Mouse (Mus musculus) layer of hippocampus, postnatal 36 days (tissue): Measurements from ENCODE around the gene Gm43951. TPM values are rescaled to one million over a fixed set of nuclear protein-coding genes. Genes with fewer than 3 reads are reported as not detected.

Experiments used
- DNase-seq, 2 experiments: peaks; one replicate each; pipeline ENCODE4 v3.0.0; 2022
- total RNA-seq, 2 experiments: library from RNA; stranded (reverse); gene quantifications; 2 replicates each; pipeline ENCODE4 v1.2.3; 2021

The Gm43951 gene
- 10 to 100 TPM; 11.7 to 12.4 TPM for total RNA-seq

DNA sequence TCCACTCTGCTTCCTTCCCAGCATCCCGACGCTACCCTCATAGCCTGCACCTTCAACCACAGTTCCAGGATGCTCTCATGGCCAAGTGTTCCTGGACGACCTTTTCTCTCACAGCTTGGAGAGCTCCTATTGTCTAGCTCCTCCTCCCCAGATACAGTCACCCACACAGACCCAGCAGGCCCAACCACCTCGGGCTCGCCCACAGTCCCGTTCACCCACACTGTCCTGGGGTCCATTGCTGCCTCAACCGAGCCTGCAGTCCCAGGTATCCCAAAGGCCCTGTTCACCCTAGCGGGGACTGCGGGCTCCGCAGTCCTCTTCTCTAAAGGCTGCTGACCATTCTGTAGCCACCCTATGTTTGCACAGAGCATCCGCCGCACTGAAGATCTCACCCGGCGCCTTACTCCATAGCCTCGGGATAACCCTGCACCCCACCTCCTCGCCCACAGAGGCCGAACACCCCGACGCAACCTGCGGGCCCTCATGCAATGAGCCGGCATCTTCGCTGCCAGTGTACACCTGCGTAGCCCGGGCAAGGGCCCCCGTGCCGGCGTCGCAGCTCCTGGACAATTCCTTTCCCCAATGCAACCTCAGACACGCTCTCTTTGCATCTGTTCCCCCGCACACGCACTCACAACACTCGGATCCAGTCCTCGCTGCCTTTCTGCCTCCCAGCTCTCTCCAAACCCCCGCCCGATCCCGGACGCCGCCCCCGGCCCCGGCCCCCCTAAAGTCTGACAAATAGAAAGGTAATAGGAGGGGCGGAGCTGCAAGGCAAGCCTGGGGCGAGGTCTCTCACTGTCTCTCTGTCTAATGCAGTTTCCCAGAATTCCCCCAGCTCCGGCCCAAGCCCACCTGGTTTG is at the start of gene Gm43951:
Gm43951 (minus strand) TSS at position 500 of the 863 bp plus-strand sequence.
- DNase-seq: peak; percentile 24 to 44

DNA sequence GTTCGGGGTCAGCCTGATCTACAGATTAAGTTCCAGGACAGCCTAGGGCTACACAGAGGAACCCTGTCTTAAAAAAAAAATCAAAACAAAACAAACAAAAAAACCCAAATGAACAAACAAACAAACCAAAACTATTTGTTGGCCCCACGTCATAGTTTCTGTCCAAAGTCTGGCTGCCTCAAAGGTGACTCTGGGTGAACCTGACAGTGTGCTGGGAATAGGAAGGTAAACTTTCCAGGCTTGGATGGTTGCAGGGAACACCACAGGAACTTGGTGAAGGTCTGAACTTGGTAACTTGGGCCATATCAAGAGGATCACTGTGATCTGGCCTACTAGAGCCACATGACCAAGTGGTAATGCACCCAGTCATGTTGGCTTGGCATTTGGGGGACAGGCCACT is 49.8 kb upstream of the Gm43951 start:
- DNase-seq: no peak

DNA sequence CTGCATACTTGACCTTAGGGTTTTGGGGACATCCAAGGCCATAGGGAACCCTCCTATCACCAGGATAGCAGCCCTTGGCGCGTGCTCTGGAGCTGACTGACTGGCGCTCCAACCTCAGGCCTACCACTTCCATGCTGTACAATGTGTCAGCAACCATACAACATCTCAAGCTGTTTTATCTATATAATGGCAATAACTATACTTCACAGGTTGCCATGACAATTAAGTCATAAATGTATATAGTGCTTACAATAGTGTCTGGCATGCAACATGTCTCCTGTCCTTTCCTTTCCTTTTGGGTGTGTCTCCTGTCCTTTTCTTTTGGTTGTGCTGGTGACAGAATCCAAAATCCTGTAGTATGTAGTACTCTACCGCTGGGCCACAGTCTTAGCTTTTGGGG is 49.0 kb upstream of the Gm43951 start:
- DNase-seq: no peak

DNA sequence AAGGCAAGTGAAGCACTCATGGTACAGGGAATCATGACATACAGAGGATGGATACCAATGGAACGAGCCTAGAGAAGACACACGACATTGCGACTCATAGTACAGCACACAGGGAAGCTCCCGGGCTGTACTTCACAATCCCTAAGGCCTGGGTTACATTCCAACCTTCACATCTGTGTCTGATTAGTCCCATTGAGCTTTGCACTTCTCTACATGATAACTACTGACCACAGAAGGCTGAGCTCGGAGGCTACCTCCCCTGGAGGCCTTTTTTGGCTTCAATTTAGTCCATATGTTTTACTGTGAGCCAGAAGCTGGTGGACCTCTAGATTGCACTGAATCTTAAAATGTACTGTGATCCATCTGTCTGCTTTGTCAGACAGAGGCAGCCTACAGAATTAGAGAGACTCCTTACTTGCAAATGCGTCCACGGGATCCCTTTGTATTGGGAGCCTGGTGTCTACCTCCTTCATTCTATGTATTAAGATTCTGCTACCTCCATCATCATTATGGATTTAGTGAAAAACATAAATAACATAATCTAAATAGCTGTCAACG is 38.6 kb upstream of the Gm43951 start:
- DNase-seq: no peak

- DNase-seq: no peak
Observed at GRCm38 (mm10) chr11:72240062-72240860, 33.6 kb upstream of the Gm43951 start.

DNA sequence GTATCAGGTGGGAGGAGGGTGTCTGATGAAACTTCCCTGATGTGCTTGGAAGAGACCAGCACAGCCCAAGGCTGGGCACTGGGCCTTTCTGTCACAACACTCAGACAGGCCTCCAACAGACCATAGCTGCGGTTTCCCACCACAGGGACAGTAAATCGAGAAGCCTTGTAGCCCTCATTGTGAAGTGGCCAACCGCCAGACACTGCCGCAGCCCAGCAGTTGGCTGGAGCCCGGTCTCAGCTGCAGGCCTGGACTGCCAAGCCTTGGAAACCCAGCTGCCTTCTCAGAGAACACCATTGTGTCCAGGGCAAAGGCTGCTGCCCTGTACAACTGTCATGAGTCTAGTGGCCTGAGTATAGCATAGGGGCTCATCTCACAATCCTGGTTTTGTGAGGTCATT is 27.4 kb upstream of the Gm43951 start:
- peak; percentile 57 to 63 for DNase-seq

GRCm38 (mm10) chr11:72232991-72233390 is 26.4 kb upstream of the Gm43951 start:
- no peak for DNase-seq

- no peak for DNase-seq
Observed at GRCm38 (mm10) chr11:72232068-72232467, 25.4 kb upstream of the Gm43951 start.

GRCm38 (mm10) chr11:72228513-72228912 is 21.9 kb upstream of the Gm43951 start:
- DNase-seq: no peak

GRCm38 (mm10) chr11:72226901-72227300 is 20.3 kb upstream of the Gm43951 start:
- DNase-seq: no peak

DNA sequence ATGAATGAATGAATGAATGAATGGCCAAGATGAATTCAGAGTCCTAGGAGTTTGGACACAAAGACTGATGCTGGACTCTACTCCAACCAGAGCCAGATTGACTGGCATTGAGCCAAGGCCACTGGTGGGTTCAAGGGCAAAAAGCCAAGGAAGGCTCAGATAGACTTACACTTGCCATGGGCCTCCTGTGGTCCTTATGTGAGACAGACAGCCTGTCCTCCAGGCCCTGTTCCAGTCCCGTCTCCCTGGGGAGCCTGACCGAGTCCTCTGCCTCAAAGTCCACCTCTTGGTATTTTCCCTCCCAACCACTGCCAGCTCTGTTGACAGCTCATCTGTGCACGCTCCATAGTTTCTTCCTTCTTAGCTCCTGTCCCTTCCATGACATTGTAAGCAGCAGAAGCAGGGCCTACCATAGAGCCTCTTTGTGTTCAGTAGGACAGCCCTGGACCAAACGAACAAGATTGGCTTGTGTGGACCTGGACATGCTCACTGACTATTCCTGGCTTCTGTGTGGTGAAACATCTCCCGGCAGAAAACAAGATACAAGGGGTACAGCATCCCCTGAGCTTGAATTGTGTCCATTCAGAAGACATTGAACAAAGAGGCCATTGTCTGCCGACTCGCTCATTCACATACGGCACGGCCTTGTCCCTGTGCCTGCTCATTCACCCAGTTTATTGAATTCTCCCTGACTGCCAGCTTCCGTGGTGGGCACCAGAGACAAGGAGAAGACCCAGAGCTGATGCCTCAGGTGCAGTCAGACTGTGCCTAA is 19.6 kb upstream of the Gm43951 start:
- no peak for DNase-seq

DNA sequence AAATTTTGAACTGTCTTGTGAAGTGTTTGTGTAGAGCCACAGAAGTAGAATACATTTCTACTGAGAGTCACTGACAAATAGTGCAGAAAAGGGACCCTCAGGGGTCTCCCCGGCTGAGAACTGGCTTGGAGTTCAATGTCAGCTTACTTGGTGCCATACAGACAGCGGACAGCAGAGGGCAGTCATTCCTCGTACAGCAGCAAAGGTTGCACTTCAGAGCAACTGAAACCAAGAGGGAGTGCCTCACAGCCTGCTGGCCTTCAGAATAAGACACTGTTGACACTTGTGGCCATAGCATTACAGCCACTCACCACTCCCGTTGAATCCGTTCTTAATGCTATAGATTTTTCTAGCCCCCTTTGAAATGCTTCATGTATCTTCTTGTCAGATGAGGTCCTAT is 18.2 kb upstream of the Gm43951 start:
- DNase-seq: peak; percentile 72 to 75

- no peak for DNase-seq
Observed at GRCm38 (mm10) chr11:72223414-72223813, 16.8 kb upstream of the Gm43951 start.

DNA sequence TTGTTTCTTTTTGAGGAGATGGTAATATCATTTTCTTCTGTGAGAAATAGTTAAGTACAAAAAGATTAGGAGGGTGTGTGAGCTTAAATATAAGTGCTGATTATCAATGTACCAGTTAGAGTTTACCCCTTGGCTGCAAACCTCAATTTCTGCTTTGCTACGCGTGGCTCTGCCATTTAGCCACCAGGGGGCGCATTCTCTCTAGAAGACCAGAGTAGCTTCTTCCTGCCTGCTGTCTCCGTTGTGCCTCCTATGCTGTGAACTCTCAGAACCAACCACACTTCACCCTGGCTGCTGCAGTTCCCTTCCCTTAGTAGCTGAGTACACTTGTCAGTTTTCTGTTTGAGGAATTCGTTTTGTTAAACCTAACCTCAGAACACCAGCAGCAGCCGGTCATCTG is 14.6 kb upstream of the Gm43951 start:
- DNase-seq: peak in 1 of 2 experiments; percentile 57

- DNase-seq: no peak
Observed at GRCm38 (mm10) chr11:72217116-72217515, 10.5 kb upstream of the Gm43951 start.

GRCm38 (mm10) chr11:72215410-72215797 is 8.8 kb upstream of the Gm43951 start, which contains the start of gene Med31:
TSS of gene Med31 (minus strand) at chr11:72215592.
- DNase-seq: peak; percentile 61 to 70

DNA sequence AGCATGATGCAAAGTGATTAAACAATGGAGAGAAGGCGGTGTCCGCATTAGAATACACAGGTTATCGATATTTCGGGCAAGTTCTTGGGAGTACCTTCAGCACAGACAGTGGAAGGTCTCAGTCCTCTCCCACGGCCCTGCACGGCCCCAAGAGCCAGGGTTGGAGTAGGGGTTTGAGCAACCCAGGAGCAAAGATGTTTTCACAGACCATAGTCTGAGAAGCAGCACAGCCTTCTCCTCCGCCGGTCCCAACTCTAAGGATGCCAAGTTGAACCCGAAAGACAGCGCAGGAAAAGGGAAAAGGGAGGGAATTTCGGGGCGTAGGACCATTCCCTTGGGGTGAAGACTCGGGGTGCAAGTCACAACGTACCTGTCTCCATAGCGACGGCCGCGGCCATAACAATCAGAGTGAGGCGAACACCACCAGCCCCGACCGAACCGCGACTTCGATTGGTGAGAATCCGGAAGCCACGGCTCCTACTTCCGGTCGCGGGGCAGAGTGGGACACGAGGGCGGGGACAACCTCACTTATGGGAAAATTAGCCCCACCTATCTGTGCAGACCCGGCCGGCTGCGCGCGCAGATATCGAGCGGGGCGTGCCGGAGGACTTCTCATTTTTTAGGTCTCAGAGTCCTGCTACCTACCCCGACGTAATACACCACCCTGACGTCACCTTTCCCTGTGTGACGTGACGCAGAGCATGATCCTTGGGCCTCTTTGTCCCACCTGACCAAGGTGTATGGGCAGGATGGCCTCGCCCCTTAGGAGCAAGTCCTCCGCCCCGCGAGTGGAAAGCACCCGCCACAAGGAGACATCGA is 8.2 kb upstream of the Gm43951 start:
- peak; percentile 94 for DNase-seq

DNA sequence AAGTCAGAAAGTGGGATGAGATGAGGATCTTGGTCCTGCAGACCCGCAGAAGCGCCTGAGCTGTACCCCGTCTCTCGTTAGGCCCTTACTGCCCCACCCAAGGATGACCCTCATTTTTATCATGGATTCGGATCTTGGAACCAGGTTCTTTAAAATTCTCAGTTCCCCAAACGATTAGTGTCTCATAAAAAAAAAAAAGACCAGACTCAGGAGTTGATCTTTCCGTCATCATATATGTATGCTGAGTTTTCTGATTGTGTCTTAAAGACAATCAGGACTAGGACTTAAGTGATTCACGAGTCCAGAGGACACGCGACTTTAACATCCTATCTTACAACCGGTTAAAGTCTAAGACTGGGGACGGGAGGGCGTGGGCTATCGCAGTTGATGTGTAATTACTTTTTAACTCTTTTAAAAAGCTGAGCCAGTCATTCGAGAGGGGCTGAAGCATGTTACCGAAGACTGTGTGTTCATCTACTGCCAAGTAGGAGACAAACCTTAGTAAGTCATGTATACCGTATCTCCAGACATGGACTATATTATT is 1.3 kb upstream of the Gm43951 start:
- no peak for DNase-seq

GRCm38 (mm10) chr11:72207204-72207833 is 679 bp upstream of the Gm43951 start, which contains the start of the genes 4933427D14Rik and Txndc17:
TSS of gene 4933427D14Rik (minus strand) at chr11:72207459.
TSS of gene Txndc17 (plus strand) at chr11:72207547.
- DNase-seq: peak; percentile 88 to 89

GRCm38 (mm10) chr11:72205256-72205655 is 1.4 kb downstream of the Gm43951 start:
- no peak for DNase-seq
